Mouse (Mus musculus) lung, postnatal 0 days (tissue): ENCODE data around the gene Ankrd9.

Source experiments
- CTCF ChIP-seq: IDR thresholded peaks from 2 replicates; pipeline ENCODE4 v1.5.1; 2016; ENCODE audit warnings: antibody characterized with exemption, mild to moderate bottlenecking
- EP300 ChIP-seq: IDR thresholded peaks from 2 replicates; pipeline ENCODE4 v1.6.1; 2016; ENCODE audit warnings: antibody characterized with exemption, mild to moderate bottlenecking, control low read depth

DNA sequence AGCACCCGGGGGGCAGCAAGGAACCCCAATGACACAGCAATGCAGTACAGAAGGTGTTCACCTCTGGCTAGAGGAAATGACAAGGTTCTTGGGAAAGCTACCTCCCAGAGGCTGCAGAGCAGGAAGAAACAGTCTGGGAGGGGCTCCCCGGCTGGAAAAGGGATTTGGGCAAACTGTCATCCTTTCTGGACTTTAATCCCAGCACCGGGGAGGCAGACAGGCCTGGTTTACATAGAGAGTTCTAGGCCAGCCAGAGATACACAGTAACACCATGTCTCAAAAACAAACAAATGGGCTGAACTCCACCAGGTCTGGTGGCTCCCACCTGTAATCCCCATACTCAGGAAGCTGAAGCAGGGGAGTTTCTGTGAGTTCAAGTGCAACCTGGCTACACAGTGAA, 14.4 kb upstream of the Ankrd9 start:
- no peak for TF ChIP-seq EP300
- TF ChIP-seq CTCF: no peak
